Mouse (Mus musculus) adrenal gland, adult 2 months (tissue): ENCODE measurements at regions not wholly inside any gene's neighbourhood (a gene's known extent, or its start where the extent isn't known, plus 50 kb on each side); places are given as distances from the start of the nearest gene placed in this dataset.

Experiments used
- DNase-seq: peaks from one replicate; pipeline ENCODE4 v3.0.0; 2021

DNA sequence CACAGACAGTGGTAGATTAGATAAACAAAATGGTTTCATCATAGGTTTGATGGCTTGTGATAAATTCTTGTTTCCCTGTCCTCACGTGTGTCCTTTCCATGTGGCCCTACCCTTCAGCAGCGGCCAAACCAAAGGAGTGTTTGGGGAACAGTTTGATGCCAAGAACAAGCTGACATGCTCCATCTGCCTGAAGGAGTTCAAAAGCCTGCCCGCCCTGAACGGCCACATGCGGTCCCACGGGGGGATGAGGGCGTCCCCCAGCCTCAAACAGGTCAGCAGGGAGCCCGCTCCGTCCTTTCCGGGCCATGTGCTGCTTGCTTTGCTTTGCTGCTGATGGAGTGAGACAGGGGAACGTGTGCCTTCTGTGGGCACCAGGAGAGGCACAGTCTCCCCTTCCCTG lies 51.0 kb upstream of the Mrps10 start:
- DNase-seq, result no peak

DNA sequence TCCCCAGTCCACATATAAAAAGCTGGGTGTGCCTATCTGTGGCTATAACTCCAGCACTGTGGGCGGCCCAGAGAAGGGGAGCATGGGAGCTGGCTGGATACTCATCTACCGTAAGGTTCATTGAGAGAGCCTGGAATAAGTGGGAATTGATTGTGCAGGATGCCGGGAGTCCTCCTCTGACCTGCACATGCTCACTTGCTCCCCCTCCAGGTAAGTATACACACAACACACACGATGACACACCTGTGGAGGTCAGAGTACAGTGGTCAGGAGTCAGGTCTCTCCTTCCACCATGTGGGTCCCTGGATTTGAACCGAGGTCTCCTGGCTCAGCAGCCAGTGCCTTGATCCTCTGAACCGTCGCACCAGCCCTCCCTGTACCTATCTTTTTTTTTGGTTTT lies 55.5 kb upstream of the Mrps10 start:
- DNase-seq, result no peak

- DNase-seq, result no peak
Measured at GRCm38 (mm10) chr17:47311272-47311671, 57.4 kb upstream of the Mrps10 start.

GRCm38 (mm10) chr17:47306027-47306761 lies 62.5 kb upstream of the Mrps10 start:
- no peak for DNase-seq

DNA sequence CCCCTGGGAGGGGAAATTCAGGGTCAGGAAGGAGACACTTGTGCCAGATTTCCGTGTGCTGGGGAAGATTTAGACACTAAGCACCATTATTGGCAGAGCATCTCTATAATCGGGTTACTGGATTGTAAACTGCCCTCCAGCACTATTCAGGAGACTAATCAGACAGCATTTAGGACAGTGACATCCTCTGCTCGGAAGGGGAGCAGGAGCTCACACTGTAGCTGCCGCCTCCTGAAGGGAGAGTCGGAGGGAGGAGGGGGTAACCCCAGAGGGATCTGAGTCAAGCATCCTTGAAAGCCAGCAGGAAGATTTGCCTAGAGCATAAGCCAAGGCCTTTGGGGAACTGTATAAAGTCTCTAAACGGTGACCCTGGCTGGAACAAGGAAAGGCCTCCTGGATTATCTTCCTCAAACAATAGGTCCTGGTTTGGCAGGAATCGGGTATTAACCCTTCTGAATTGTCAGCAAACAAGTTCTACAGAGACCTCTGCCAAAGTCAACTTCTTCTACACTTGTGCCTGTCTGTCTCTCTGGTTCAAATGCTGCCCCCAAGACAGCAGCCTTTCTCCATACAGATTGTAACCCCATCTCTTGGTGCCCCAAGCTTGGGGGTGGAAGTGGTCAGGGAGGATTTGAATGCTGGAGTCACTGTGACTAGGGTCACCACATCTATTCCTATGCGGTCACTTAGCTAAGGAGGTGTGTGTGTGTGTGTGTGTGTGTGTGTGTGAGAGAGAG lies 64.1 kb upstream of the Mrps10 start:
- DNase-seq, result peak; percentile 89

- DNase-seq, result peak; percentile 40
Measured at GRCm38 (mm10) chr17:47303600-47303999, 65.1 kb upstream of the Mrps10 start.

DNA sequence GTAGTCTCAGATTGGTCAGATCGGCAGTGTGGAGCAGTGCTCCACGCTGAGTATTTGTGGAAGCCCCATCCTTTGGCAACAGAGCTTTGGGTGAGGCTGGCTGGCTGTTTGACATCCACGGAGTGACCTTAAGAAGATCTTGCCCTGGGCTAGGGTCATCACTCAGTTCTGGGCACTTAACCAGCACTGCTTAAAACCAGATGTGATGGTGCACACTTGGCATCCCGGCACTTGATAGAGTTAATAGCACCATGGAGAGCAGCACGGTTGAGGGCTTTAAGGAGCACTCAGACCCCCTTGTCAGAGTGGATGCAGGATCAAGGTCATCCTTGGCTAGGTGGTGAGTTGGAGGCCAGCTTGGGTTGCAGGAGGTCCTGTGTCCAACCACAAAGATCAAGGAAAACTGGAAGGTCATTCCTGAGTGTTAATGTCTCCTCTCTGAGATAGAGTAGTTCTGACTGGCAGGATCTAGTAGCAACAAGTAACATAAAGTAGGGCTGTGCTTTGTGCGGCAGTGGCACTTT lies 70.2 kb upstream of the Mrps10 start:
- peak; percentile 76 for DNase-seq

DNA sequence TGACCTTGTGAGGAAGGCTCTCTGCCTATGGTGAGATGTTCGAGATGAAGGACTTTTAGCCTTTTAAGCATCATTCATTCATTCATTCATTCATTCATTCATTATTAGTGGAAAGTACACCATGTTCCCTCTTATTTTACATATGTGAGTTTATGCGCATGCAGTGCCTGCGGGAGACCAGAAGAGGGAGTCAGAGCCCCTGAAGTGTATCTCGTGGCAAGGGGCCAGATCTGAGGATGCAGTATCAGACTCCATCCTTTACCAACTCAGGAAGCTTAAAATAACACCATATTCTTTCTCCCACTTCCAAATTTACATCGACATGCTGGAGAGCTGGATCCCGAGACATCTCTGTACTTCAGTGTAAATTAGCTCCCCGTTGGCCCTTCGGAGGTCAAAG lies 70.7 kb upstream of the Mrps10 start:
- DNase-seq, result peak; percentile 51

DNA sequence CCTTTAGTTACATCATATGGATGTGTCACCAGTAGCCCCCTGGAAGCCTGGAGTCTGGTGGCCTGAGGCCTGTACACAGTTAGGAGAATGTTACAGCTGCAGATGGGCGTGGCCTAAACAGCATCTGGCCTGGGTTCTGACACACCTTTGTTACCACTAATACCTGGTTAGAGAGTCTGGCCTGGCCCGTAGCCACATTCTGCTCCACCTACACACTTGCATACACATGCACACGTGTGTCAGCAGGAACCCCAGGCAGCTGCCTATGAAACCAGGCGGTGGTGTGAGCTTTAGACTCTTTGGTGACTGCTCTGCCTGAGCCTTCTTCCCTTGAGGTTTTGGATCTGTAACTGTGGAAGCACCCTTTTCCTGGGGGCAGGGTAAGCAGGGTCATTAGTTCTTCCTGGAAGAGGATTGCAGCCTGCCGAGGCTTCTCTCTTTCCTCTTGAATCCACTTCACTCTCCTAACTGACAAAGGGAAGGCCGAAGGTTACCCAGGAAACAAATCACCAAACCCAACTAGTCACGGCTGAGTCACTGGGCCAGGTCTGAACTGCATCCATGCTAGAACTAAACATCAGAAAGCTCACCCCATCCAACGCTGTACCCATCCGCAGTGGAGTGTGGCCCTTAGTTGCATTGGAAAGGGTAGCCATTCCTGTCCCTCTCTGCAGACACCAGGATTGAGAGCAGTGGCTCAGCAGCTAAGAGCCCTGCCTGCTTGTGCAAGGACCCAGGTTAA lies 71.8 kb upstream of the Mrps10 start:
- peak; percentile 84 for DNase-seq

- DNase-seq, result peak; percentile 53
Measured at GRCm38 (mm10) chr17:47295315-47296011, 73.2 kb upstream of the Mrps10 start.

DNA sequence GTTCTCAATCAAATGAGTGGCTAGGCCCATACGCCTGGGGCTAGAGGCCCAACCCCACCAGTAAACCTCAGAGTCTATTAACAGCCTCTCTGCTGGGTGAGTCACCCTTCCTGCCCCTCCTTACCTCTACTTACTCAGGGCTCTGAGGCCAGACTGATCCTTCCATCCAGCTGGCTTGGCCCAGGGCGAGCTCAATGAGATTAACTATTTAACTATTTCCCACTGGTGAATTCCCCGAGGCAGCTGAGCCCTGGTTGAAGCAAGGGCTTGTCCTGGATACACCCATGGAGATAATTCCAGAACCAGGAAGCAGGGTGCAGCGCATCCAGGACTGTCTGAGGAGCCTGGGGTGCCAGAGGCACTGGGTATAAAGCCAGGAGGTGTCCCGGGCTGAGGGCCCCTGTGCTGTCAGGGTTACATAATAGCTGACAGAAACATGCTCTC lies 74.6 kb upstream of the Mrps10 start:
- DNase-seq, result peak; percentile 74

DNA sequence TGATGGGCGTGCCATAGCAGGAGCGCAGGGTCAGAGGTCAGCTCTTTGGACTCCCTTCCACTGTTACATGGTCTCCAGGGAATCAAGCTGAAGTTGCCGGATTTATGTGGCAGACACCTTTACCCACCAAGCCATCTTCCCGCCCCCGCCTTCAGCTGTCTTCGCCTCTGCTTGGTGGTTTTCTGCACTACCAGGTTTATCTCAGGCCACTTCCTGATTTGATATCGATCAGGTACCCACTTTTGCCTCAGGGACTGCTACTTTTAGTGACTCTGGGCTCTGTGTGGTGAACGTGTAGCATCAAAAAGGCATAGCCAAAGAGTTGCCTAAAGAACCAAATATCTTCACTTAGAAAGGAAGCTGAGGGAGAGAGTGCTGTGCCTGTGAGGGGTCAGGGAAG lies 75.5 kb upstream of the Mrps10 start:
- DNase-seq, result no peak

DNA sequence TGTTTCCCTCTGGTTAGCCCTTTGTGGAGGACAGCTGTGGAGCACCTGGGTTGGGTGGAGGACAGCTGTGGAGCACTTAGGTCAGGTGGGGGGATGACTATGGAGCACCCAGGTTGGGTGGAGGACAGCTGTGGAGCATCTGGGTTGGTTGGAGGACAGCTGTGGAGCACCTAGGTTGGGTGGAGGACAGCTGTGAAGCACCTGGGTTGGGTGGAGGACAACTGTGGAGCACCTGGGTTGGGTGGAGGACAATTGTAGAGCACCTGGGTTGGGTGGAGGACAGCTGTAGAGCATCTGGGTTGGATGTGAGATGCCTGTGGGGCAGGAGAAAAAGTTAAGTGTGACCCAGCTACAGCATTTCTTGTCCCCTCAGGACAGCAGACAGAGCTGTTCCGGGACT lies 77.1 kb upstream of the Mrps10 start:
- DNase-seq, result no peak

DNA sequence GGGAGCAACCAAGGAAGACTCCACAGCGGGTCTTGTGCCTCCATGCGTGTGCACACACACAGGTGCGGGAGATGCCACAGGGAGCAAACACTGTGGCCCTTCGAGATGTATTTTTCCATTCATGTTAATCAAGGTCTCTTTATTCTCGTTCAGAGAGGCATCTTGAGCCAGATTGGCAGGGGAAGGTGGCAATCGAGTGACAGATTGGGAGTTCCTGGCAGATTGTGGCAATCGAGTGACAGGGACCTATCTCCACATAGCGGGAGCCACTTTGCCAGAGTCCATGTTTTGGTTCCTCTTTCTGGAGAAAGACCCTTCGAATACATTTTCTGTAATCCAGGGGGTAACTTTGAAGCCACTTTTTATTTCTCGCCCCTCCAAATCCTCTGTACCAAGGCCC lies 83.1 kb upstream of the Mrps10 start:
- DNase-seq, result no peak

- DNase-seq, result no peak
Measured at GRCm38 (mm10) chr17:47284236-47284635, 84.5 kb upstream of the Mrps10 start.

DNA sequence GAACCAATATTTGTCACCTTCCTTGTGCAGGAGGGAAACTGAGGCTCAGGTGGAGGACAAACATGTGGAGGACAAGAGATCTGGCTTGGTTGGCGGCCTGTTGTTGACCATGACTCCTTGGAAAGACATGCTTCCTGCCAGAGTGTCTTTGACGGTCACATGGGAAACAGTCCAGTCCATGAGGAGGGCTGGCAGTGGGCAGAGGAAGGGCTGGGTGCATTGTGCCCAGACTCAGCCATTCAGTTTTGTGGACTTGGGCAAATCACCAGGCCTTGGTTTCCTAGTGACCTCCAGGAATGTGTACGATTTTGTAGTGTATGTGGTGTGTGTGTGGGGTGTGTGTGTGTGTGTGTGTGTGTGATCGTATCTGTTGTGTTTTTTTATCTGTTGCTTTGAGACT lies 85.5 kb upstream of the Mrps10 start:
- DNase-seq, result no peak

DNA sequence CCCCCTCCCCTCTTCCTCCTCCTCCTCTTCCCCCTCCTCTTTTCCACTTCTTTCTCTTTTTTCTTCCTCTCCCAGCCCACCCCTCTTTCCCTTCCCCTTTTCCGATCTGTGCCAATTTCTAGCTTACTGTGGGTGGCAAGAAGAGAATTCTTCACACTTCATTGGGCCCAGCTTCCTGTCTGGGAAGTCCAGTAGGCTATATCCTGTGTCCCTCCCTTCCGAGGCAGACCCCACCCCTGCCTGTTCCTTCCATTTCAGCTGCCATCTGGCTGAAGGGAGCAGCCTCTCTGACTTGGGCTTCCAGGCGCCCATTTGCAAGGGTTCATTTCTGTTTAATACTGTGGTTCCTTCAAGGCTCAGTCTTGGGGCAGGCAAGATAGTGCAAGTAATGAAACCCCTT lies 86.2 kb upstream of the Mrps10 start:
- no peak for DNase-seq

DNA sequence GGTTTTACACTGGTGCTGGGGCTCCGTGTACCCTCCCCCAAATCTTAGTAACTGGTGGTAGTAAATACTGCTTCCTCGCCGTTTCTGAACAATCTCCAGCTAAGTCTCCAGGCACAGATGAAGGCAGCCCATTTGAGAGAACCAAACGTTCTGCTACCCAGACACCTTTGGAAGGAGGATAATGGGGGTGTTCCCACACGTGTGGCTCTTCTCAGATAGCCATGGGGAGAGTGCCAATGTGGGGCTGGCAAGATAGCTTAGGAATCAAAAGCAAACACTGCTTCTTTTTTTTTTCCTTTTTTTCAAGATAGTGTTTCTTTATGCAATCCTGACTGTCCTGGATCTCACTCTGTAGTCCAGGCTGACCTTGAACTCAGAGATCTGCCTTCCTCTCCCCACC lies 90.8 kb upstream of the Mrps10 start:
- DNase-seq, result no peak

- no peak for DNase-seq
Measured at GRCm38 (mm10) chr17:47276639-47277038, 92.0 kb upstream of the Mrps10 start.

- DNase-seq, result no peak
Measured at GRCm38 (mm10) chr17:47275796-47276311, 92.8 kb upstream of the Mrps10 start.

DNA sequence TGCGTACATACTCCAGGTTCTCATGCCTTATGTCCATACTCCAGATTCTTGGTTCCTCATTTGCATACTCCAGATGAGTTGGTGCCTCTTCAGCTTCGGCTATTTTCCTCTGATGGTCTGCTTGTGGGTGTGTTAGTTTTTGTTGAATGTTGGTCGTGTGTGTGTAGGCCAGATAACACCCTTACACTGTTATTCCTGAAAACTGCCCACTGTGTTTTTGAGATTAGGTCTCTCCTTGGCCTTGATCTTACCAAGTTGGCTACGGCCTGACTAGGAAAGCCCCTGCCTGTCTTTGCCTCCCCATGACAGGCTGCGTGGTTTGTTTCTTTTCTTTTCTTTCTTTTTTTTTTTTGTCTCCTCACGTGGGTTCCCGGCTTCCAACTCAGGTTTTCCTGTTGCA lies 95.4 kb upstream of the Mrps10 start:
- DNase-seq, result no peak
